Mouse (Mus musculus) A20 (cell line): Measurements from ENCODE around the gene Pax5.
A peak's percentile ranks its signal among the peaks of the same experiment; 100 is the strongest.

Source experiments
- DNase-seq: peaks from one replicate; pipeline ENCODE4 v3.0.0-alpha.2; 2011; ENCODE audit warnings: low read depth, low spot score

The Pax5 gene

DNA sequence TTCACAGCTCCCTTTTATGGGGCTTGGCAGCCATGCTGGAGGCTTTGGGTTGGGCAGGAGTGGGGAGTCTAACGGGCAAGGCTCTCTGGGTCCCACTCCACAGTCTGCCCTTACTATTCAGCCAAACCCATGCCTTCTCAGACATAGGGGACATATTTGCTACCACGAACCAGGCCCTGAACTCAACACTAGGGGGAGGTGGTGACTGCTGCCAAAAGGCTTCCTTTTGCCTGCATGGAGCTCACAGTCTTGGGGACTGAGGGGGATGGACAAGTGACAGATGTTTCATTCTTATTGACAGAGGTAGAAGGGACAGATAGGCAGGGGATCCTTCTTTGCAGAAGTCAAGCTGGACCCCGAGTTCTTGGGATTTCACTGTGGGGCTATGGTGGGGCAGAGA lies 42.1 kb downstream of the Pax5 start:
- no peak for DNase-seq

DNA sequence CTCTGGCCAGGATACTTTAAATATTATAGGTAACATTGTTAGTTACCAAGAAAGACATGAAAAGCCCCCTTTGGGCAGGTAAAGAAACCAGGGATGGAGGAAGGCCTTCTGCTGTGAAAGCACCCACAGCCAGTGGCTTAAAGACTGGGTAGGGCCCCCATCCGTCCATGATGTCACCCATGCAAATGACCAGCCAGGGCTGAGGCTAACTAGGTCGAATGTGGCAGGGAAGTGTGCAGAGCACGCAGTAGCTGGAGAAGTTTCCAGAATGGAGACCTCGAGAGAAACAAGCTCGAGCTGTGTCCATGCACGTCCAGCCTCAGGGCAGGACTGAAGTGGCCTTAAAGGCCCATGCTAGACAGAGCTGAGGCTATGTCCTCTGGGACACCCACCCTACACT lies 42.9 kb downstream of the Pax5 start:
- DNase-seq = no peak

DNA sequence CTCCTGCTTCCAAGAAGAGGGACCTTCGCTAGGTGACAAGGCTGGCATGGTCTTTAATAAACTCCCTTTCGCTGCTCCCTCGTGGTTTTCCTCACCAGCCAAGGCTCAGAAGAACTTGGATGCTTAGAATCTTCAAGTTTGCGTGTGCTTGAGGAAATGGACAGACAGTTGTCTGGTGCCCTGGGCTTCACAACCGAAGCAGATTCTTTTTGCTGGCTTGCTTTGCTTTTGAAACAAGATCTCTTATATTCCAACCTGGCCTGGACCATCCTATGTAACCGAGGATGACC lies 45.6 kb downstream of the Pax5 start:
- DNase-seq = no peak

DNA sequence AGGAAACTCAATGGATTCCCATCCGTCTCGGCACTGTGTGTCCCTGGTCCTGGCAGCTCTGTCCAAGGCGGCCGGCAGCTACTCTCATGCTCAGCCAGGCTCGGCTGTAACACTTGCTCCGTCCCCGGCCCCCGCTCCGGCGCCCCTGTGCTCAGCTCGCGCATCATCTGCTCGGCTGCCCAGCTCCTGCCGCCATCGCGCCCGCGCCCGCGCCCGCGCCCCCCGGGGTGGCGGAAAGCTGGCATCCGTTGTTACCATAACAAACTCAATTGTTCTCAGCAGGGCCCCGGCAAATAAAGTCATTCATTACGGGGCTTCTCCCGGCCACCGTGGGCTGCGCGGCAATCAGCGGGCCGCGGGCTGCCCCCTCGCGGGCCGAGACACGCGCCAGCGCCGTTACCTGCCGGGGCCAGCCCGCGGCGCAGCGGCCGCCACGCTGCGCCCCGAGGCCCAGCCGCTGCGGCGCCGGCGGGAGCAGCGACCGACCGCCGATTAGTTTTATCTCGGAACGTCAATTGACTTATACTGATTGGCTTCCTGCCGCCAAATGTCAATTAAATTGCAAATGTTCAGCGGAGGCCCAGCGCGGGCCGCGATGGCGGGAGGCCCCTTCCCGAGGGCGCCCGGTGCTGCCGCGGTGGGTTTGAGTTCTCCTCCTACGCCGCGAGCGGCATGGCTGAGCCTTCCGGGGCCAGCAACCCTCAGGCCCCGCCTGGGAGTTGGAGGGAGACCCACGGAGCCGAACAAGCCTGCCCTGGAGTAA lies 46.1 kb downstream of the Pax5 start:
- no peak for DNase-seq

- DNase-seq = no peak
Measured at GRCm38 (mm10) chr4:44663489-44663888, 46.8 kb downstream of the Pax5 start.

DNA sequence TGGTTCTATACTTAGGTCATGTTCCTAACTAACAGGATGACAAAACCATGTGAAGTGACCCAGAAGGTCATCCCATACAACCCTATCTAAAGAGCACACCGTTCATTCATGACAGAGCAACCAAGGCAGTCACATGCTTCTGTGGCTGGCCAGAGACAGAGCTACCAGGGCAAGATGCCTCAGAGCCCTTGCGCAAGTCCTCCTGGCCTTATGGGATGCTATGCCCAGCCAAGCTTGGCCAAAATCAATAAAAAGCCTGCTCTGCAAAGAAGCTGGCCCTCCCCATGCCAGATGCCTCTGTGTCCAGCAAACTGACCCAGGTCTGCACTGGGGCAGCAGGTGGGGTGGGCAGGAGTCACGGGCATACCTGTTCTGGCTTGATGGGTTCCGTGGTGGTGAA lies 65.1 kb downstream of the Pax5 start:
- DNase-seq = no peak

GRCm38 (mm10) chr4:44641831-44642587 lies 68.3 kb downstream of the Pax5 start:
- no peak for DNase-seq

- DNase-seq = peak; percentile 41
Measured at GRCm38 (mm10) chr4:44635618-44636017, 74.7 kb downstream of the Pax5 start.

GRCm38 (mm10) chr4:44633694-44634524 lies 76.4 kb downstream of the Pax5 start:
- no peak for DNase-seq

- DNase-seq = no peak
Measured at GRCm38 (mm10) chr4:44630059-44630458, 80.2 kb downstream of the Pax5 start.

- DNase-seq = no peak
Measured at GRCm38 (mm10) chr4:44627890-44628289, 82.4 kb downstream of the Pax5 start.

DNA sequence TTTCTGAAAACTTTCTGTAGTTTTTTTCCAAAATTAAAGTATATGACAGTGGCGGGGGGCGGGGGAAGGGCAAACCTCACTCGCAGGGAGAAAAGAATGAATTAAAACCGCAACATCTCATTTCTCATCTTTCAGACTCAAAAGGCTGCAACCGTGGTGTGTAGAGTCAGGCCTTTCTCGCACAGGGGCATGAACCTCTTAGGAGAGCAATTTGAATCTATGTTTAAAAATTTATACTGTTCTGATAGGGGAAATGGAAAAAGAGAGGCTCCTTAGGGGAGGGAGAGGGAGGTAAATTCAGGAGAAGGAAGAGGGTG lies 85.2 kb downstream of the Pax5 start:
- no peak for DNase-seq

DNA sequence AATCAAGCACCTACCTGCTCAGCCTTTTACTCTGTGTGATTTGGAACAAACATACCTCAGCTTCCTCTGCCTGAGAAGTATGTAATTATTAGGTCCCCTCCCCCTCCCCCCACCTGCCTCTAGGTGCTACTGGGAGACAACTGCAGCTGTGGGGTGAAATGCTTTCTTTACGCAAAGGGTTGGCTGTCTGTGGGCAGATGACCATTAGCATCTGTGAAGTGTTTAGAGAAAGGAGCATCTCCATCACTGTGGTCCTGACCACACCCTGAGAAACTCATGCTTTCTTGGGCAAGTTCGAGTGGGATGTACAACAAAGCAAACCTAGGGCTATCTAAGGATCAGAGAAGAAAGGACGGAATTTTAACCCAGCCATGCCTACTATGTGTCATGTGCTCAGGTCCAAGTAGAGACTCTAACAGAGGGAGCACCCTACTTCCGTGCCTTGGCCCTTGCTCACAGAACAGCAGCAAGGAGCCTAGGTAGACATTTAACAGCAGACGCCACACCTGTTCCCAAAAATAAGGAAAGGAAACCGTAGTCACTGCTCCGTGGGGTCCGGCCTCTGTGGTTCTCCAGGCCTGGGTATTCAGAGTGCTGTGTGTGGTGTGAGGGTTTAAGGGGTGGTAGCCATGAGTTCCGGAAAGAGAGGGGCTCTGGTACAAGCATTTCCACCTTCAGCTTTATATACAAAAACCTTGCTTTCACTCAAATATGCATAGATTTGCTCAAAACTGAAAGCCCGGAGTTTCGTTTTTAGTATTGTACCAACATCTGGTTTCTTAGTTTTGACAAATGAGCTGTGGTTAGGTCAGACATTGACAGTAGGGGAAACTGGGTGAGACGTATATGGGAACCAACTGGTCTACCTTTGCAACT lies 85.8 kb downstream of the Pax5 start:
- DNase-seq = peak; percentile 88

DNA sequence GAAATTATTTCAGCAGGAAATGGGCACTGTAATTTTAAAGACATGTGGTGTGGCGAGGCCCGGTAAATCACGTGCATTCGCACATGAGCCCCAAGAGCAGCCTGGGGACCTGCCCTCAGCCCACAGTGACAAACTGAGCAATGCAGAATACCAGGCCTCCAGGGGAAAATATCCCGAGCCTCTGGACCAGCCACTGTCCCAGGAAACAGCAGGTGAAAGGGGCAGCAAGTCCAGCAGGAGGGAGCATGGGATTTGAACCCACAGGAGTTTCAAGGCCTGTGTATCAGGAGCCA lies 86.9 kb downstream of the Pax5 start:
- no peak for DNase-seq

DNA sequence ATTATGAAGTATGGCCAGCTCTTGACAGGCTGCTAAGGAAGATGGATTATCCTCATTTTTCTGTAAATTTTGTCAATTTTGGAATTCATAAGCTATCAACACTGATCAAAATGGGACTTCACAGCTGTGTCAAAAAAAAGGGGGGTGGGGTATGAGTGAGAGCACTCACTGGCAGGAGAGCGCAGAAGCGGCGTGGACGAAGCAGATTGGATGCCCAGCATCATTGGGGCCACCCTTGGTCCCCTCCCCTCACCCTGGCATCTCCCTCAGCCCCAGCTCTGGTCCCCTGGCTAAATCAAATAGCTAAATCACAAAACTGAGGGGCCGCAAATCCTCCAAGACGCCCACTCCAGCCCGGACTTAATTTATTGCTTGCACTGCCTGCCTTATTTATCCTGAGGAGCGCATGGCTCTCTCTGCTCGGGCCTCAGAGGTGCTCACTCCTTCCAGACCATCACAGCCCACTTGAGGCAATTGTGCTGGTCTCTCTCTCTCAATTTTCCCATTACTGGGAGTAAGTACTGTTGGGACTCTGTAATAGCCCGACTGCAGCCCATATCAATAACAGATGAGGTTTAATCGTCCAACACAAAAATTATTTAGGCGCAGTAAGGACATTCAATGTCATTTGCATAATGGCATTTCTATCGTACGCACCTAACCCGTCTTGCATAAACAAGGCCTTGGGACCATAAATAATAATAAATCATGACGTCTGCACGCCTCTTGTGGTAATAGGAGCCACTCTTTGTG lies 87.4 kb downstream of the Pax5 start:
- no peak for DNase-seq

GRCm38 (mm10) chr4:44620241-44620640 lies 90.0 kb downstream of the Pax5 start:
- peak; percentile 32 for DNase-seq

- peak; percentile 64 for DNase-seq
Measured at GRCm38 (mm10) chr4:44614066-44614667, 96.1 kb downstream of the Pax5 start.

DNA sequence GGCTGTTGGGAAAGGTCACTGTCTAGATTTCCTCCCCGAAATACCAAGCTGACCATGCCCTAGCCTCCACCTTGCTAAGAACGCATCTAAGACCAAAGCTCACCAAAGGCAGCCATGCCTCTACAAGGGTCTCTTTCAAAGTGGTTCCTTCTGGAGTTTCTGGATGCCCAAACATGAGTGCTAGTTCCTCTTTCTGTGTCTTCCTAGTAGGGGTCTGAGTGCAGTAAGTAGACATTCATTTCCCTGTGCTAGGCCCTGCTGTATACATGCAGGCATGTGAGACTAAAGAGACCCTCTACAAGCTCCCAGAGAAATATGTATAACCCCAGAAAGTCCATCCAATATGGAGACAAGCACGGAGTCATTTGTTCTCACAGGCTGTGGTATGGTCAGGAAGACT lies 97.9 kb downstream of the Pax5 start:
- DNase-seq = peak; percentile 31

DNA sequence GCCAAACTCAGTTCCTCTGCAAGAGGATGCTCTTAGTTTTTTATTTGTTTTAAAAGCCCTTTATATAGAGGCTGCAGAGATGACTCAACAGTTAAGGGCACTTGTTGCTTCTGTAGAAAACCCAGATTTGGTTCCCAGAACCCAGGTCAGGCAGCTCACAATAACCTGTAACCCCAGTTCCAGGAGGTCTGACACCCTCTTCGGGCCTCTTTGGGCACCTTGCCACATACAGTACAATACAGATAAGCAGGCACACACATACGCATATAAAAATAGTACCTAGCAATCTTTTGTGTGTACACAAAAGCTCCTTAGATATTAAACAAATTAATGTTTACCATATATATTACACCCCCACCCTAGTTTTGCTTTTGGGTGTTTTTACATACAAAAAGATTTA lies 104.8 kb downstream of the Pax5 start:
- no peak for DNase-seq

- DNase-seq = peak; percentile 87
Measured at GRCm38 (mm10) chr4:44602257-44602801, 108.0 kb downstream of the Pax5 start.
